Mouse (Mus musculus): ENCODE measurements around the gene Mcidas.

Mcidas gene

GRCm38 (mm10) chr13:112993531-112994152, at the start of gene Mcidas:
Gene Mcidas (plus strand): TSS chr13:112993845.
- DNase-seq (ENCODE audit: low spot score) = no peak

- DNase-seq (ENCODE audit: low spot score) = no peak
Observed at GRCm38 (mm10) chr13:112945312-112945711, 48.3 kb upstream of the Mcidas start.

GRCm38 (mm10) chr13:112945900-112946299, 47.7 kb upstream of the Mcidas start:
- DNase-seq (ENCODE audit: low spot score) = no peak

GRCm38 (mm10) chr13:112954067-112954466, 39.6 kb upstream of the Mcidas start:
- no peak for DNase-seq (ENCODE audit: low spot score)

- DNase-seq (ENCODE audit: low spot score) = no peak
Observed at GRCm38 (mm10) chr13:112963081-112963480, 30.6 kb upstream of the Mcidas start.

GRCm38 (mm10) chr13:112964421-112964820, 29.2 kb upstream of the Mcidas start:
- no peak for DNase-seq (ENCODE audit: low spot score)

GRCm38 (mm10) chr13:112967267-112967666, 26.4 kb upstream of the Mcidas start:
- DNase-seq (ENCODE audit: low spot score) = no peak

- no peak for DNase-seq (ENCODE audit: low spot score)
Observed at GRCm38 (mm10) chr13:112976720-112977119, 16.9 kb upstream of the Mcidas start.

- DNase-seq (ENCODE audit: low spot score) = no peak
Observed at GRCm38 (mm10) chr13:112985605-112986450, 7.8 kb upstream of the Mcidas start.

- no peak for DNase-seq (ENCODE audit: low spot score)
Observed at GRCm38 (mm10) chr13:112986451-112986950, 7.1 kb upstream of the Mcidas start.

GRCm38 (mm10) chr13:112987532-112987943, 6.1 kb upstream of the Mcidas start, which contains the start of gene Ccno:
Gene Ccno (plus strand): TSS chr13:112987802.
- peak; percentile 72 for DNase-seq (ENCODE audit: low spot score)

GRCm38 (mm10) chr13:112987991-112988390, 5.7 kb upstream of the Mcidas start:
- no peak for DNase-seq (ENCODE audit: low spot score)

- DNase-seq (ENCODE audit: low spot score) = no peak
Observed at GRCm38 (mm10) chr13:112988866-112989265, 4.8 kb upstream of the Mcidas start.

- DNase-seq (ENCODE audit: low spot score) = no peak
Observed at GRCm38 (mm10) chr13:112989541-112989940, 4.1 kb upstream of the Mcidas start.

GRCm38 (mm10) chr13:112990346-112990745, 3.3 kb upstream of the Mcidas start:
- DNase-seq (ENCODE audit: low spot score) = no peak

- DNase-seq (ENCODE audit: low spot score) = no peak
Observed at GRCm38 (mm10) chr13:112994191-112994590, 546 bp downstream of the Mcidas start.

GRCm38 (mm10) chr13:112996407-112996806, 2.8 kb downstream of the Mcidas start:
- no peak for DNase-seq (ENCODE audit: low spot score)

GRCm38 (mm10) chr13:112997369-112997768, 3.7 kb downstream of the Mcidas start:
- DNase-seq (ENCODE audit: low spot score) = no peak

- DNase-seq (ENCODE audit: low spot score) = no peak
Observed at GRCm38 (mm10) chr13:112998427-112999201, 5.0 kb downstream of the Mcidas start.

GRCm38 (mm10) chr13:113000090-113000489, 6.4 kb downstream of the Mcidas start:
- no peak for DNase-seq (ENCODE audit: low spot score)

GRCm38 (mm10) chr13:113000576-113001318, 7.1 kb downstream of the Mcidas start:
- DNase-seq (ENCODE audit: low spot score) = no peak

- no peak for DNase-seq (ENCODE audit: low spot score)
Observed at GRCm38 (mm10) chr13:113012683-113013082, 19.0 kb downstream of the Mcidas start.

Measured in spleen, adult 12 weeks (tissue).